Mouse (Mus musculus): ENCODE data around the gene Sh3bp5l.

GRCm38 (mm10) chr11:58354476-58354875 is 24.0 kb downstream of the Sh3bp5l start:
- TF ChIP-seq CTCF (IDR thresholded peaks at IDR 0.05) (no peak), EP300 (IDR thresholded peaks at IDR 0.05) (no peak)

Data from lung, postnatal 0 days (tissue).